Mouse (Mus musculus): ENCODE measurements around the gene Dok3. TPM values are rescaled to one million over a fixed set of nuclear protein-coding genes. Genes with fewer than 3 reads are reported as not detected.

Dok3 gene
- polyA plus RNA-seq, 1 experiment from 2014 or later = 3.4 TPM

GRCm38 (mm10) chr13:55516955-55517354, 12.1 kb downstream of the Dok3 start:
- H3K27ac ChIP-seq = no peak overlapping the region
- no peak overlapping the region for H3K4me3 ChIP-seq
- no peak for ATAC-seq
- peaks cover 20% of the 10 kb centered on the region for H3K4me1 ChIP-seq
- no peaks in the 10 kb centered on the region for H3K9me3 ChIP-seq (replicated peaks)
- 3% methylated on average over 5 of the region's 5 CpGs for WGBS (ENCODE audit: insufficient replicate concordance)
- no peak overlapping the region for H3K9ac ChIP-seq
- no peak overlapping the region for H3K4me2 ChIP-seq
- H3K36me3 ChIP-seq = no peaks in the 10 kb centered on the region
- H3K27me3 ChIP-seq (replicated peaks) = peaks cover 26% of the 10 kb centered on the region

GRCm38 (mm10) chr13:55513828-55514227, 15.3 kb downstream of the Dok3 start:
- Histone ChIP-seq H3K9ac (peak overlapping the region; percentile 80; the same call in 1 of the 2 replicates), H3K4me3 (peak overlapping the region; percentile 80), H3K4me1 (peaks cover 48% of the 10 kb centered on the region), H3K4me2 (peak overlapping the region; percentile 99), H3K27ac (no peak overlapping the region), H3K9me3 (replicated peaks) (no peaks in the 10 kb centered on the region), H3K27me3 (replicated peaks) (peaks cover 23% of the 10 kb centered on the region), H3K36me3 (peaks cover 2% of the 10 kb centered on the region)
- WGBS (ENCODE audit: insufficient replicate concordance) = 25% methylated on average over 9 of the region's 9 CpGs
- no peak for ATAC-seq

GRCm38 (mm10) chr13:55513111-55513748, 15.9 kb downstream of the Dok3 start, which contains the start of gene Pdlim7:
Gene Pdlim7, minus strand, starts transcription at chr13:55513676.
- Histone ChIP-seq H3K9ac (peak within 1 kb of the TSS; percentile 80), H3K36me3 (peaks cover 8% of the 10 kb centered on the region), H3K4me2 (peak within 1 kb of the TSS; percentile 99), H3K27ac (peak within 1 kb of the TSS; percentile 77), H3K4me3 (peak within 1 kb of the TSS; percentile 80), H3K9me3 (replicated peaks) (no peaks in the 10 kb centered on the region), H3K27me3 (replicated peaks) (peaks cover 23% of the 10 kb centered on the region), H3K4me1 (peaks cover 54% of the 10 kb centered on the region)
- WGBS (ENCODE audit: insufficient replicate concordance) = under 1% methylated on average over 55 of the region's 55 CpGs
- peak; percentile 66 for ATAC-seq

- peaks cover 61% of the 10 kb centered on the region for H3K4me1 ChIP-seq
- ATAC-seq = peak; percentile 30; the same call in 1 of the 2 replicates
- H3K9me3 ChIP-seq (replicated peaks) = no peaks in the 10 kb centered on the region
- peak overlapping the region; percentile 80 for H3K9ac ChIP-seq
- WGBS (ENCODE audit: insufficient replicate concordance) = 6% methylated on average over 25 of the region's 25 CpGs
- peaks cover 18% of the 10 kb centered on the region for H3K27me3 ChIP-seq (replicated peaks)
- peak overlapping the region; percentile 99 for H3K4me2 ChIP-seq
- peak overlapping the region; percentile 80 for H3K4me3 ChIP-seq
- peaks cover 16% of the 10 kb centered on the region for H3K36me3 ChIP-seq
- peak overlapping the region; percentile 77 for H3K27ac ChIP-seq
These were observed 16.6 kb downstream of the Dok3 start for GRCm38 (mm10) chr13:55512379-55513031.

GRCm38 (mm10) chr13:55511492-55511861, 17.6 kb downstream of the Dok3 start:
- H3K27me3 ChIP-seq (replicated peaks) = peaks cover 17% of the 10 kb centered on the region
- peaks cover 26% of the 10 kb centered on the region for H3K36me3 ChIP-seq
- H3K4me3 ChIP-seq = peak overlapping the region; percentile 80; the same call in 1 of the 2 replicates
- 32% methylated on average over 5 of the region's 5 CpGs for WGBS (ENCODE audit: insufficient replicate concordance)
- peak overlapping the region; percentile 77 for H3K27ac ChIP-seq
- H3K4me1 ChIP-seq = peaks cover 61% of the 10 kb centered on the region
- peak overlapping the region; percentile 99 for H3K4me2 ChIP-seq
- no peaks in the 10 kb centered on the region for H3K9me3 ChIP-seq (replicated peaks)
- ATAC-seq = peak; percentile 21
- peak overlapping the region; percentile 17; the same call in 1 of the 2 replicates for H3K9ac ChIP-seq

- peak overlapping the region; percentile 17 for H3K9ac ChIP-seq
- H3K27me3 ChIP-seq (replicated peaks) = peaks cover 17% of the 10 kb centered on the region
- H3K4me3 ChIP-seq = peak overlapping the region; percentile 80; the same call in 1 of the 2 replicates
- H3K36me3 ChIP-seq = peaks cover 32% of the 10 kb centered on the region
- peak overlapping the region; percentile 99 for H3K4me2 ChIP-seq
- ATAC-seq = peak; percentile 46
- peak overlapping the region; percentile 77 for H3K27ac ChIP-seq
- 11% methylated on average over 6 of the region's 6 CpGs for WGBS (ENCODE audit: insufficient replicate concordance)
- H3K4me1 ChIP-seq = peaks cover 61% of the 10 kb centered on the region
- H3K9me3 ChIP-seq (replicated peaks) = no peaks in the 10 kb centered on the region
These were observed 18.2 kb downstream of the Dok3 start for GRCm38 (mm10) chr13:55510668-55511491.

- peak overlapping the region; percentile 77; the same call in 1 of the 2 replicates for H3K27ac ChIP-seq
- H3K4me3 ChIP-seq = no peak overlapping the region
- 17% methylated on average over 3 of the region's 3 CpGs for WGBS (ENCODE audit: insufficient replicate concordance)
- H3K27me3 ChIP-seq (replicated peaks) = peaks cover 14% of the 10 kb centered on the region
- peak overlapping the region; percentile 99 for H3K4me2 ChIP-seq
- H3K4me1 ChIP-seq = peaks cover 61% of the 10 kb centered on the region
- peak; percentile 8; the same call in 1 of the 2 replicates for ATAC-seq
- H3K36me3 ChIP-seq = peaks cover 38% of the 10 kb centered on the region
- no peaks in the 10 kb centered on the region for H3K9me3 ChIP-seq (replicated peaks)
- no peak overlapping the region for H3K9ac ChIP-seq
These were observed 18.8 kb downstream of the Dok3 start for GRCm38 (mm10) chr13:55510332-55510667.

- no peaks in the 10 kb centered on the region for H3K9me3 ChIP-seq (replicated peaks)
- H3K4me2 ChIP-seq = no peak overlapping the region
- 91% methylated on average over 10 of the region's 10 CpGs for WGBS (ENCODE audit: insufficient replicate concordance)
- H3K4me1 ChIP-seq = peaks cover 56% of the 10 kb centered on the region
- no peaks in the 10 kb centered on the region for H3K27me3 ChIP-seq (replicated peaks)
- ATAC-seq = no peak
- H3K36me3 ChIP-seq = peaks cover 55% of the 10 kb centered on the region
- H3K4me3 ChIP-seq = no peak overlapping the region
- no peak overlapping the region for H3K9ac ChIP-seq
- H3K27ac ChIP-seq = peak overlapping the region; percentile 34; the same call in 1 of the 2 replicates
These were observed 20.6 kb downstream of the Dok3 start for GRCm38 (mm10) chr13:55508531-55508930.

- H3K4me1 ChIP-seq = peaks cover 53% of the 10 kb centered on the region
- H3K9ac ChIP-seq = no peak overlapping the region
- H3K9me3 ChIP-seq (replicated peaks) = no peaks in the 10 kb centered on the region
- peaks cover 62% of the 10 kb centered on the region for H3K36me3 ChIP-seq
- no peak overlapping the region for H3K4me3 ChIP-seq
- H3K27me3 ChIP-seq (replicated peaks) = no peaks in the 10 kb centered on the region
- WGBS (ENCODE audit: insufficient replicate concordance) = 58% methylated on average over 11 of the region's 11 CpGs
- H3K27ac ChIP-seq = no peak overlapping the region
- ATAC-seq = no peak
- no peak overlapping the region for H3K4me2 ChIP-seq
These were observed 21.2 kb downstream of the Dok3 start for GRCm38 (mm10) chr13:55507877-55508276.

- no peak overlapping the region for H3K4me2 ChIP-seq
- H3K4me1 ChIP-seq = peaks cover 41% of the 10 kb centered on the region
- H3K36me3 ChIP-seq = peaks cover 71% of the 10 kb centered on the region
- no peaks in the 10 kb centered on the region for H3K27me3 ChIP-seq (replicated peaks)
- no peak overlapping the region for H3K9ac ChIP-seq
- H3K4me3 ChIP-seq = no peak overlapping the region
- no peak for ATAC-seq
- WGBS (ENCODE audit: insufficient replicate concordance) = 90% methylated on average over 10 of the region's 10 CpGs
- no peaks in the 10 kb centered on the region for H3K9me3 ChIP-seq (replicated peaks)
- no peak overlapping the region for H3K27ac ChIP-seq
These were observed 22.4 kb downstream of the Dok3 start for GRCm38 (mm10) chr13:55506697-55507096.

GRCm38 (mm10) chr13:55505810-55506209, 23.3 kb downstream of the Dok3 start:
- Histone ChIP-seq H3K4me3 (no peak overlapping the region), H3K36me3 (peaks cover 79% of the 10 kb centered on the region), H3K27ac (no peak overlapping the region), H3K4me1 (peaks cover 32% of the 10 kb centered on the region), H3K27me3 (replicated peaks) (no peaks in the 10 kb centered on the region), H3K9me3 (replicated peaks) (no peaks in the 10 kb centered on the region), H3K9ac (no peak overlapping the region), H3K4me2 (no peak overlapping the region)
- ATAC-seq = no peak
- WGBS (ENCODE audit: insufficient replicate concordance) = 78% methylated on average over 9 of the region's 9 CpGs

- Histone ChIP-seq H3K27ac (no peak overlapping the region), H3K36me3 (peaks cover 84% of the 10 kb centered on the region), H3K4me2 (no peak overlapping the region), H3K4me1 (peaks cover 18% of the 10 kb centered on the region), H3K9ac (no peak overlapping the region), H3K4me3 (no peak overlapping the region), H3K9me3 (replicated peaks) (no peaks in the 10 kb centered on the region), H3K27me3 (replicated peaks) (no peaks in the 10 kb centered on the region)
- WGBS (ENCODE audit: insufficient replicate concordance) = 70% methylated on average over 5 of the region's 5 CpGs
- no peak for ATAC-seq
These were observed 24.7 kb downstream of the Dok3 start for GRCm38 (mm10) chr13:55504390-55504789.

All from liver, embryonic 12.5 days (tissue).